Mouse (Mus musculus): ENCODE data around the gene Lama4. TPM values are rescaled to one million over a fixed set of nuclear protein-coding genes. Genes with fewer than 3 reads are reported as not detected.

Gene Lama4
- polyA plus RNA-seq, 1 experiment from 2014 or later, result 94.2 TPM

Other genes with a start within 250 kb of the Lama4 start
- gene Rfpl4b, start 143.7 kb upstream of the Lama4 start, polyA plus RNA-seq (2015; fragmentation: Nextera tagmentation; extraction: Ambion mirVana), result not detected in 2 replicates
- gene Fam229b, start 168.4 kb downstream of the Lama4 start, polyA plus RNA-seq (2015; fragmentation: Nextera tagmentation; extraction: Ambion mirVana), result 14.4 and 15.3 TPM in 2 replicates
- gene Tube1, start 168.5 kb downstream of the Lama4 start, polyA plus RNA-seq (2015; fragmentation: Nextera tagmentation; extraction: Ambion mirVana), result 14.3 and 15.6 TPM in 2 replicates
- gene Ccn6, start 198.3 kb downstream of the Lama4 start, polyA plus RNA-seq (2015; fragmentation: Nextera tagmentation; extraction: Ambion mirVana), result 0.61 and 0.62 TPM in 2 replicates

Data from embryonic facial prominence, embryonic 15.5 days (tissue).